Comparison of ENCODE assay signal across 8 mouse cellular contexts in genomic region chr16:73098760-73099159, GRCm38 (mm10).
DNase-seq lines count a peak whose midpoint lies in the region; ATAC-seq and TF ChIP-seq lines count a peak whose summit lies in the region.

No protein-coding gene starts in this region.

- DNase-seq in kidney, adult 2 months: peak; percentile 11
- no peak for DNase-seq in kidney, adult 8-10 months
- peak; percentile 3 for DNase-seq in c-Kit-positive CD71-positive TER-119-positive erythroid progenitor cells, embryonic 14.5 days (ENCODE audit: low spot score)
- DNase-seq in hindbrain, postnatal 0 days (ENCODE audit: low spot score): peak; percentile 86
- DNase-seq in right cerebral cortex, postnatal 4 days: no peak
- no peak for DNase-seq in heart, adult 11 months

- 0 out of 2 replicates have a peak, but pooled peaks have one; percentile 15 for TF ChIP-seq CTCF in kidney, adult 2 months (conservative IDR thresholded peaks at IDR 0.05; ENCODE audit: insufficient read depth, insufficient read length, low read depth, low read length)
- peak; percentile 13; the same call in 1 of the 2 replicates for TF ChIP-seq CTCF in E14TG2a.4 (conservative IDR thresholded peaks at IDR 0.05; ENCODE audit: low read length)
- peak; percentile 71 for TF ChIP-seq CTCF in hindbrain, postnatal 0 days (IDR thresholded peaks at IDR 0.05; ENCODE audit: low read depth)

- ATAC-seq in hindbrain, postnatal 0 days: peak; percentile 76
- no peak for ATAC-seq in erythroid progenitor cell, adult 5-6 weeks (replicated peaks; ENCODE audit: low FRiP score, poor library complexity, severe bottlenecking)

- H3K36me3 ChIP-seq in kidney, adult 2 months (ENCODE audit: control insufficient read depth, insufficient read depth, low read length): no peaks in the 10 kb centered on the region
- H3K36me3 ChIP-seq in E14TG2a.4 (ENCODE audit: insufficient read depth, low read length): no peaks in the 10 kb centered on the region
- H3K36me3 ChIP-seq in hindbrain, postnatal 0 days (ENCODE audit: insufficient read depth, low read length): no peaks in the 10 kb centered on the region

- no peak overlapping the region for H3K4me3 ChIP-seq in kidney, adult 2 months (ENCODE audit: insufficient read depth, low read depth, low read length)
- H3K4me3 ChIP-seq in E14TG2a.4 (replicated peaks; ENCODE audit: low read length): no peak overlapping the region
- no peak overlapping the region for H3K4me3 ChIP-seq in hindbrain, postnatal 0 days (ENCODE audit: low read length)

- H3K9ac ChIP-seq in hindbrain, postnatal 0 days (replicated peaks; ENCODE audit: low read length): no peak overlapping the region

- H3K9me3 ChIP-seq in E14TG2a.4 (ENCODE audit: low read length): peaks cover 5% of the 10 kb centered on the region
- H3K9me3 ChIP-seq in hindbrain, postnatal 0 days (ENCODE audit: low read length): no peaks in the 10 kb centered on the region

- WGBS in kidney, adult 2 months: 20% methylated on average over 4 of the region's 4 CpGs
- WGBS in hindbrain, postnatal 0 days: 21% methylated on average over 4 of the region's 4 CpGs

- no peak for TF ChIP-seq POLR2A in kidney, adult 2 months (IDR thresholded peaks at IDR 0.05; ENCODE audit: low read depth, low read length)

- no peaks in the 10 kb centered on the region for H3K27me3 ChIP-seq in kidney, adult 2 months (replicated peaks; ENCODE audit: control insufficient read depth, insufficient read depth, low read length)
- H3K27me3 ChIP-seq in E14TG2a.4 (ENCODE audit: insufficient read depth, low read length): no peaks in the 10 kb centered on the region; the same call in 1 of the 2 replicates
- H3K27me3 ChIP-seq in hindbrain, postnatal 0 days (ENCODE audit: insufficient read depth, low read length): no peaks in the 10 kb centered on the region

- H3K4me1 ChIP-seq in kidney, adult 2 months (ENCODE audit: control insufficient read depth, insufficient read depth, low read length): no peaks in the 10 kb centered on the region
- peaks cover 39% of the 10 kb centered on the region for H3K4me1 ChIP-seq in E14TG2a.4 (replicated peaks; ENCODE audit: low read depth, low read length)
- H3K4me1 ChIP-seq in hindbrain, postnatal 0 days (ENCODE audit: insufficient read depth, low read length): no peaks in the 10 kb centered on the region

- no peak overlapping the region for H3K4me2 ChIP-seq in hindbrain, postnatal 0 days (ENCODE audit: low read depth, low read length)

- no peak overlapping the region for H3K27ac ChIP-seq in kidney, adult 2 months (ENCODE audit: insufficient read depth, low read depth, low read length)
- no peak overlapping the region for H3K27ac ChIP-seq in hindbrain, postnatal 0 days

Comparison
In these comparisons a context has a peak if more than half of its experiments do, and no peak if none do; other contexts are left out.
1. DNase-seq: peak in kidney, adult 2 months (single experiment), c-Kit-positive CD71-positive TER-119-positive erythroid progenitor cells, embryonic 14.5 days (single experiment) and hindbrain, postnatal 0 days (single experiment); none in kidney, adult 8-10 months (0 of 2), right cerebral cortex, postnatal 4 days (single experiment) and heart, adult 11 months (single experiment).
2. CTCF ChIP-seq: peak in every context shown above with its lines; median percentile 71 in hindbrain, postnatal 0 days; 15 in kidney, adult 2 months; 13 in E14TG2a.4.